Mouse (Mus musculus) heart, postnatal 0 days (tissue): ENCODE measurements around the gene C2cd2. TPM values are rescaled to one million over a fixed set of nuclear protein-coding genes. Genes with fewer than 3 reads are reported as not detected.
A peak's percentile ranks its signal among the peaks of the same experiment; 100 is the strongest.

Experiments
- ATAC-seq: fragments of 200-750 bp; cut with Nextera tagmentation; 2 replicates; pipeline ENCODE4 v1.8.0; 2017; ENCODE audit warnings: low read depth, moderate number of reproducible peaks, moderate library complexity; ENCODE audit not compliant: insufficient read depth
- DNase-seq: peaks from one replicate; pipeline ENCODE4 v3.0.0-alpha.2; 2016; ENCODE audit warnings: low spot score
- H3K27ac ChIP-seq: fragments of 300-500 bp; sonication (generic); 2 replicates; pipeline ENCODE4 v1.5.1; 2014; ENCODE audit warnings: low read depth, mild to moderate bottlenecking
- H3K27me3 ChIP-seq: fragments of 300-500 bp; sonication (generic); 2 replicates; pipeline ENCODE4 v1.6.1; 2014; ENCODE audit warnings: low read length, mixed read lengths; ENCODE audit not compliant: control insufficient read depth, insufficient read depth
- H3K36me3 ChIP-seq: fragments of 300-500 bp; sonication (generic); replicated peaks from 2 replicates; pipeline ENCODE4 v1.6.1; 2014; ENCODE audit warnings: low read length, mixed read lengths; ENCODE audit not compliant: control insufficient read depth, insufficient read depth
- H3K4me1 ChIP-seq: fragments of 300-500 bp; sonication (generic); 2 replicates; pipeline ENCODE4 v1.6.1; 2014; ENCODE audit warnings: antibody characterized with exemption; ENCODE audit not compliant: control insufficient read depth, insufficient read depth
- H3K4me2 ChIP-seq: fragments of 300-500 bp; sonication (generic); 2 replicates; pipeline ENCODE4 v1.6.1; 2014; ENCODE audit warnings: low read depth, mild to moderate bottlenecking, low read length, moderate library complexity
- H3K4me3 ChIP-seq: fragments of 300-500 bp; sonication (generic); 2 replicates; pipeline ENCODE4 v1.5.1; 2014; ENCODE audit warnings: low read depth, low read length
- H3K9ac ChIP-seq: fragments of 300-500 bp; sonication (generic); replicated peaks from 2 replicates; pipeline ENCODE4 v1.6.1; 2014; ENCODE audit warnings: low read depth, low read length, mixed read lengths
- H3K9me3 ChIP-seq: fragments of 300-500 bp; sonication (generic); replicated peaks from 2 replicates; pipeline ENCODE4 v1.6.1; 2016; ENCODE audit warnings: low read length; ENCODE audit not compliant: control insufficient read depth
- CTCF ChIP-seq: IDR thresholded peaks from 2 replicates; pipeline ENCODE4 v1.5.1; 2016; ENCODE audit warnings: antibody characterized with exemption, control low read depth, low read depth
- EP300 ChIP-seq: IDR thresholded peaks from 2 replicates; pipeline ENCODE4 v1.6.1; 2016; ENCODE audit warnings: antibody characterized with exemption, low read depth
- WGBS: fragments of 180-500 bp; shearing (Covaris S2); extraction: QIAGEN DNeasy Blood & Tissue Kit; methylation state at CpG from one replicate; pipeline ENCODE4 v1.1.7; 2014; 5-methylcytosine and 5-hydroxymethylcytosine counted together
- polyA plus RNA-seq: library from polyadenylated mRNA; unstranded; fragments of >200 nt; fragmentation: Nextera tagmentation; extraction: Ambion mirVana; gene quantifications from 2 replicates; pipeline ENCODE4 v1.2.1, GENCODE M21; 2015
- total RNA-seq: library from RNA; depleted of rRNA; stranded (reverse); fragments of >200 nt; gene quantifications from 2 replicates; pipeline ENCODE4 v1.2.3, GENCODE M21; 2014; ENCODE audit warnings: low replicate concordance

The C2cd2 gene
- total and polyA plus RNA-seq, 2 experiments from 2014 or later: 9.2 to 12.7 TPM

DNA sequence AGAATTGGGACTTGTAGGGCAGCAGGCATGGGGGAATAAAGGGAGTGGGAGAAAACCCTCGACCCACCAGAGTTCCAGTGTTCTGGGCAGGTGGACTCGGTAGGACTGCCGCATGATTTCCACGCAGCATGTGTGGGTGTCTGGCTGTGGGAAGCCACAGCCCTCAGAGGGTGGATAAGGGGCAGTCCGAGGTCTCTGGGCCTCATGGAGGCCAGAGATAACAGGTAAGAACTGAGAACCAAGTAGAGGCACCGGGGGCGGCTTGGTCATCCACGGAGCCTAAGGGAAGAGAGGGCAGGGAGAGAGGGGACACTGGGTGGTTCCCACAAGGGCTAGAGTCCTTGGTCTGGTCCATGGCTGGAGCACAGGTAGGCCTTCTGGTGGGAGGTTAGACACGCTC, 36.0 kb downstream of the C2cd2 start:
- DNase-seq: no peak
- Histone ChIP-seq H3K4me1 (peaks cover 9% of the 10 kb centered on the region), H3K4me2 (no peak overlapping the region), H3K9me3 (no peaks in the 10 kb centered on the region), H3K36me3 (no peaks in the 10 kb centered on the region), H3K9ac (no peak overlapping the region), H3K27ac (no peak overlapping the region), H3K27me3 (no peaks in the 10 kb centered on the region), H3K4me3 (no peak overlapping the region)
- TF ChIP-seq EP300 (no peak), CTCF (no peak)
- 86% methylated on average over 9 of the region's 9 CpGs for WGBS
- no peak for ATAC-seq

DNA sequence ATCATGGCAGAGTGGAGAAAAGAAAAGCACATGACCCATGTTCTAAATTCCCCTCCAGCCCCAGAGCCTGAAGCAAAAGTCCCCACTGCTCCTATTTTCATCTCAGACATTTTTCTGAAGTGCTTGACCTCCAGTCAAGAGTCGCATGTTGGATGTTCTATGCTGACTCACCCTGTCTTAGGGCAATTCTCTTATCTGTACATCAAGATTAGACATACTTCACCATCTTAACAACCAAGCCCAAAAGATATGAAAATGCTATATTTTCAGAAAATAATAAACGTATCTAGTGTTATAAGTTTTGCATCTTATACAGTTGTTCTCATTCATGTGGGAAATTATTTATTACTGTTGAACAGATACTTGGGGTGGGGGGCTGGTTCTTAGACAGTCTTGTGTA, 36.6 kb downstream of the C2cd2 start:
- no peak overlapping the region for H3K9ac ChIP-seq
- H3K4me2 ChIP-seq: no peak overlapping the region
- WGBS: 71% methylated on average over 2 of the region's 2 CpGs
- peaks cover 15% of the 10 kb centered on the region for H3K4me1 ChIP-seq
- DNase-seq: no peak
- H3K27me3 ChIP-seq: no peaks in the 10 kb centered on the region
- H3K4me3 ChIP-seq: no peak overlapping the region
- TF ChIP-seq EP300 (no peak), CTCF (no peak)
- no peaks in the 10 kb centered on the region for H3K36me3 ChIP-seq
- H3K27ac ChIP-seq: no peak overlapping the region
- H3K9me3 ChIP-seq: no peaks in the 10 kb centered on the region
- no peak for ATAC-seq

DNA sequence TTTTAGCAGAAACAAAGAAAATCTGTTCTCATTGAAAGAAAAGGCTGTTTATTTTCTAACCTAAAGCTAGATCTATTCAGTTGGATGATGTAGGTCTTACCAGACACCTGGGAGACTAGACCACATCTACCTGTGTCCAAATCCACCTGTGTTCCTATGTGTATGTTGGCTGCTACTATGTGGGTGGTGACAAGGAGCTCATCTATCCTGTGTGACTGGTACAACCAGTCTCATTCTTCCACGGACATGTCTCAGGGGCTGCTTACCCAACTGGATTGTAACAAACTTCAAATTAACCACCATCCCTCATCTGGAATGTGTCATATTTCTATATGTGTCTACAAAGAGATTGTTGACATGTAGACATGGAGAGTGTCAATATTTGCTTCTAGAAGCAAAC, 38.7 kb downstream of the C2cd2 start:
- DNase-seq: no peak
- TF ChIP-seq CTCF: no peak
- no peak for TF ChIP-seq EP300
- no peak for ATAC-seq
- Histone ChIP-seq H3K27ac (no peak overlapping the region), H3K27me3 (no peaks in the 10 kb centered on the region), H3K4me2 (no peak overlapping the region), H3K36me3 (no peaks in the 10 kb centered on the region), H3K9me3 (no peaks in the 10 kb centered on the region), H3K4me3 (no peak overlapping the region), H3K4me1 (peaks cover 23% of the 10 kb centered on the region), H3K9ac (no peak overlapping the region)
- 90% methylated on average over 1 of the region's 1 CpGs for WGBS

DNA sequence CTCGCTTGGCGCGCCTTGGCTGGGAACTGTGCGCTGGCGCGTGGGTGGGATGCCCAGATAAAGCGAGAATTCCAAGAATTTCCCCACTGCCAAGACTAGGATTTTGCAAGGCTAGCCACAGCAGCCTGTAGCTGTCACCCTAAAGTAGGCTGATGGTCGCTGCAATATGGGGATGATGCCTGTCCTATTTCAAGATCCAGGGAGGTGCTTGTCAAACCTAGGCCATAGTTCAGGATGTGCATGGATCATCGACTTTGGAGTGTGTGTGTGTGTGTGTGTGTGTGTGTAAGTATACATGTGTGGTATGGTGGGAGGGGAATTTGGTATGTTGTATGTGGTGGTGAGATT, 39.6 kb downstream of the C2cd2 start:
- Histone ChIP-seq H3K9ac (peak overlapping the region; percentile 87), H3K27me3 (no peaks in the 10 kb centered on the region), H3K27ac (peak overlapping the region; percentile 93), H3K36me3 (no peaks in the 10 kb centered on the region), H3K4me3 (peak overlapping the region; percentile 77), H3K9me3 (no peaks in the 10 kb centered on the region), H3K4me2 (peak overlapping the region; percentile 90), H3K4me1 (peaks cover 23% of the 10 kb centered on the region)
- ATAC-seq (peak; percentile 42), DNase-seq (no peak)
- TF ChIP-seq EP300 (no peak), CTCF (no peak)
- 1% methylated on average over 9 of the region's 9 CpGs for WGBS

DNA sequence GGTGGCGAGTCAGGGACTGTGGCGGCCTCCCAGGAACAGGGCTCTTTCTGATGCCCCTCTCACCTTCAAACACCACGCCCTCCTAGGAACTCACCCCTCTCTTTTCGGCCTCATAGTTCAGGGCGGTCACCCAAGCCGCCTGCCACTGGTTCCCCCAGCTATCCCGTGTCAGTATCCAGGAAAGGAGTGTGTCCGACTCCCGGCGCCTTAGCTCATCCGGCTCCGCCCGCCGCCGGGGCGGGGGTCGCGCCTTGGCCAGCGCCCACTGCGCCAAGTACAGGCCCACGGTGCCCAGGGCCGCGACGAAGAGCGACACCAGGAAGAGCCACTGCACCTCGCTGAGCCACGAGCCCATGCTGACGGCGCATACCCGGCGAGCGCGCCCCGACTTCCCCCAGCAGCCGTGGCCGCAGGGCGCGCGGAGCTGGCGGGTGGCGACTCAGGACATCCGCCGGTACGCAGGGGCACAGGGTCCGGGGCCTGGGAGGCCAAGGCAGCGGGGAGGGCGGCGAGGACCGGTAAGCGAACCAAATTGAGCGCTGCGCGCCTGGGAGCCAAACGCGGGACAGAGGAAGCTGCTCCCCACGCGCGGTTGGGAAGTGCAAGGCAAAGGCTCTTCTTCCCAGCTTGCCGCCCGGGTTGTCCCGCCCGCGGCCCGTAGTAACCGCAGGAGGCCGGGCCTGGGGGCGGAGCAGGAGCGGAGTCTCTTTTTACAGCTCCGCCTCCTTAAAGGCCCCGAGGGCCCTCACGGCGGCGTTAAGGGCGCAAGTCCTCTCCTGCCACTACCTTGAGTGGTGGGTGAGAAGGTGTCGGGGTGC, 40.2 kb downstream of the C2cd2 start:
- TF ChIP-seq CTCF: no peak
- no peak for TF ChIP-seq EP300
- H3K4me2 ChIP-seq: peak overlapping the region; percentile 90
- H3K9me3 ChIP-seq: no peaks in the 10 kb centered on the region
- peaks cover 23% of the 10 kb centered on the region for H3K4me1 ChIP-seq
- H3K36me3 ChIP-seq: no peaks in the 10 kb centered on the region
- H3K4me3 ChIP-seq: peak overlapping the region; percentile 77
- WGBS: under 1% methylated on average over 74 of the region's 75 CpGs
- H3K27me3 ChIP-seq: no peaks in the 10 kb centered on the region
- H3K9ac ChIP-seq: peak overlapping the region; percentile 87
- DNase-seq (peak; percentile 84), ATAC-seq (peak; percentile 92)
- peak overlapping the region; percentile 93 for H3K27ac ChIP-seq

DNA sequence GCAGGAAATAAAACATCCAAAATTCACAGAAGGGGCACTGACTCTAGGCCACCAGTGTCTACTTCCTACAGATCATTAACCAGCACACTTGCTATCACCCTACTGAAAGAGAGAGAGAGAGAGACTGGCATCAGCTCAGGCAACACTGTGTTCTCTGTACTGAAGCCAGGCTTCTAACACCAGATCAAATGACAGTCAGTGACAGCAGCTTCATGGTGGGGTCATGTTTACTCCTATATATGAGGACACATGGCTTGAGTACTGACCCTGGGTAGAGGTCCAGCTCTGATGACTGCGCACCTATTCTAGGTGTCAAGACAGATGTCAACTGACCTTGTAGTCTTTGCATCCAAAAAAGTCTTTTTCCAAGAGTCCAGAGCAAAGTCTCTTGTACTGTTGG, 41.8 kb downstream of the C2cd2 start:
- 93% methylated on average over 1 of the region's 1 CpGs for WGBS
- no peak for ATAC-seq
- Histone ChIP-seq H3K9ac (no peak overlapping the region), H3K4me1 (peaks cover 23% of the 10 kb centered on the region), H3K9me3 (no peaks in the 10 kb centered on the region), H3K36me3 (no peaks in the 10 kb centered on the region), H3K4me3 (no peak overlapping the region), H3K27ac (no peak overlapping the region), H3K4me2 (peak overlapping the region; percentile 90), H3K27me3 (no peaks in the 10 kb centered on the region)
- TF ChIP-seq EP300 (no peak), CTCF (no peak)
- no peak for DNase-seq
